Mouse (Mus musculus) lung, adult 10 weeks (tissue): ENCODE results near the gene Kif2a. TPM values are rescaled to one million over a fixed set of nuclear protein-coding genes. Genes with fewer than 3 reads are reported as not detected.

Experiments used
- polyA plus RNA-seq: library from polyadenylated mRNA; stranded (reverse); fragments of 350-450 nt; fragmentation: Illumina TruSeq; extraction: RNeasy Lipid Tissue Mini Kit (QIAGEN cat#74804); gene quantifications from one replicate; pipeline ENCODE4 v1.2.3, GENCODE M21; 2014; ENCODE audit warnings: low read depth, low replicate concordance; ENCODE audit not compliant: insufficient read depth

Kif2a gene
- 7.7 TPM for polyA plus RNA-seq

GRCm38 (mm10) chr13:107021461-107022265, at the start of gene Kif2a:
Kif2a (minus strand) TSS chr13:107022126.

DNA sequence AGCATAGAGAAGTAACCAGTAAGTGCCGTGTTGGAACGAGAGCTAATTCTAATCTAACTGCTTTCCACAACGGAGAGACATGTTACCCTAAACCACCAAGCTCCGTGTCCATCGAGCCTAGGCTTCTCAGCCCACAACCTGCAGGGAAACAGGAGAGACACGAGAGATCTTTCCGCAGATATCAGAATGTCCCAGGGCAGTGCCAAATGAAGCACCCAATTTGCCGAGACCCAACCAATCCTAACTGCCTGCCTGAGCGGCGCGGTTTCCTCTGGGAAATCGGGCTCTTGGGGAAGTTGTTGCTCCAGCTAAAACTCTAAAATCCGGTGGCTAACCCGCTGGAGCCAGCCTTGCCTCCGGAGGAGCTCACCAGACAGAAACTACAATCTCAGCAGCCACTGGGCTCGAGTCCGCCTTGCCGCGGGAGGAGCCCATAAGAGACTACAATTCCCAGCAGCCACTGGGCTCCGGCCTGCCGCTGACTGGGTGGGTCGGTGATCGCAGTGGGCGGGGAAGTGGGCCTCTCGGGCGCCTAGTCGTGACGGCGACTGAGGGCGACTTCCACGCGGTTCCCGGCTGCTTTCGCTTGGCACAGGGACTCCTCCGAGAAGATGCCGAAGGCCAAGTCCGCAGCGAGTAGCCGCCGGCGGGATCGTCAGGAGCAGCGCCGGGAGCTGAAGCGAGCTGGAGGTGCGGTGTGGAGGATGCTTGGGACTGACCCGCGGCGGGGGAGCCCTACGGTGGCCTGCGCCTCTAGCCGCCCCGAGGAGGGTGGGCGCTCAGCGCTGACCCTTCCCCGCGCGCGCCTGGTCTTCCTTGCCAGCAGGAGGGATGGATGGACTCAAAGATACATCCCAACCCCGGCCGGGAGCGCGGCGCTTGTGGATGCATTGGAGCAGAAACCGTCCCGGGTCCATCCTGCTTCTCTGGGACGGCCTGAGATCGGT, 75.1 kb downstream of the Kif2a start, which contains the start of gene Dimt1:
Gene Dimt1 (plus strand): TSS at position 534 of the 947 bp plus-strand sequence.

GRCm38 (mm10) chr13:106936256-106937137, 85.4 kb downstream of the Kif2a start, which contains the start of gene Ipo11:
Ipo11 (minus strand) TSS chr13:106936958.

Other genes with a start within 250 kb of the Kif2a start
- gene Ipo11, start 85.2 kb downstream of the Kif2a start, polyA plus RNA-seq, result 15.7 TPM
- gene Dimt1, start 75.0 kb downstream of the Kif2a start, polyA plus RNA-seq, result 7.4 TPM